Mouse (Mus musculus) embryonic fibroblast, embryonic 13.5 days (primary cell): Measurements from ENCODE around the gene Shcbp1l. TPM values are rescaled to one million over a fixed set of nuclear protein-coding genes. Genes with fewer than 3 reads are reported as not detected.
A peak's percentile ranks its signal among the peaks of the same experiment; 100 is the strongest.
"Not testable (repeated sequence)": the region's sequence is repeated elsewhere in the genome, so short reads cannot be mapped to it uniquely, and the experiment has no call there.

ENCODE experiments used
- H3K27ac ChIP-seq: 2 replicates; pipeline ENCODE4 v1.5.1; 2012; ENCODE audit warnings: low read length, control low read depth, inconsistent platforms; ENCODE audit not compliant: insufficient read depth
- H3K4me1 ChIP-seq: 2 replicates; pipeline ENCODE4 v1.6.1; 2011; ENCODE audit warnings: low read length; ENCODE audit not compliant: control insufficient read depth, insufficient read depth
- H3K4me3 ChIP-seq: 2 replicates; pipeline ENCODE4 v1.5.1; 2011; ENCODE audit warnings: mild to moderate bottlenecking, control low read depth, low read length; ENCODE audit not compliant: insufficient read depth
- CTCF ChIP-seq: IDR thresholded peaks from 2 replicates; pipeline ENCODE4 v1.5.1; 2011; ENCODE audit warnings: mild to moderate bottlenecking, control low read depth, low read length, moderate library complexity, borderline replicate concordance; ENCODE audit not compliant: insufficient read depth
- POLR2A ChIP-seq: IDR thresholded peaks from 2 replicates; pipeline ENCODE4 v1.6.1; 2011; ENCODE audit warnings: low read depth, mild to moderate bottlenecking, control low read depth, low read length, moderate library complexity
- polyA plus RNA-seq: library from polyadenylated mRNA; stranded (reverse); fragments of >200 nt; gene quantifications from 2 replicates; pipeline ENCODE4 v1.2.4, GENCODE M21; 2011; ENCODE audit warnings: low read depth; ENCODE audit not compliant: missing spikeins, insufficient read length

The Shcbp1l gene
- polyA plus RNA-seq: not detected in 2 replicates

GRCm38 (mm10) chr1:153424770-153425584 lies at the start of gene Shcbp1l:
TSS of gene Shcbp1l (plus strand) at chr1:153425162.
- no peak within 1 kb of the TSS for H3K27ac ChIP-seq
- peak within 1 kb of the TSS; percentile 53 for H3K4me3 ChIP-seq
- peaks cover 3% of the 10 kb centered on the region; the same call in 1 of the 2 replicates for H3K4me1 ChIP-seq
- peak; percentile 35; the same call in 1 of the 2 replicates for TF ChIP-seq POLR2A
- no peak for TF ChIP-seq CTCF

GRCm38 (mm10) chr1:153376446-153376845 lies 48.5 kb upstream of the Shcbp1l start:
- Histone ChIP-seq H3K4me1 (peaks cover 6% of the 10 kb centered on the region), H3K27ac (no peak overlapping the region), H3K4me3 (no peak overlapping the region)
- TF ChIP-seq POLR2A (no peak), CTCF (no peak)

- Histone ChIP-seq H3K4me1 (peaks cover 6% of the 10 kb centered on the region), H3K4me3 (no peak overlapping the region), H3K27ac (no peak overlapping the region)
- no peak for TF ChIP-seq POLR2A
- TF ChIP-seq CTCF: no peak
Observed at GRCm38 (mm10) chr1:153378587-153378986, 46.4 kb upstream of the Shcbp1l start.

GRCm38 (mm10) chr1:153379832-153380231 lies 45.1 kb upstream of the Shcbp1l start:
- Histone ChIP-seq H3K4me1 (peaks cover 6% of the 10 kb centered on the region), H3K27ac (no peak overlapping the region), H3K4me3 (no peak overlapping the region)
- TF ChIP-seq CTCF (no peak), POLR2A (no peak)

GRCm38 (mm10) chr1:153380746-153381282 lies 44.1 kb upstream of the Shcbp1l start:
- Histone ChIP-seq H3K4me1 (peaks cover 6% of the 10 kb centered on the region; the same call in 1 of the 2 replicates), H3K4me3 (no peak overlapping the region), H3K27ac (no peak overlapping the region)
- TF ChIP-seq CTCF (no peak), POLR2A (no peak)

- no peak for TF ChIP-seq CTCF
- TF ChIP-seq POLR2A: no peak
- no peak overlapping the region for H3K27ac ChIP-seq
- no peak overlapping the region for H3K4me3 ChIP-seq
- H3K4me1 ChIP-seq: peaks cover 3% of the 10 kb centered on the region; the same call in 1 of the 2 replicates
Observed at GRCm38 (mm10) chr1:153385081-153385480, 39.9 kb upstream of the Shcbp1l start.

- not testable (repeated sequence) for H3K4me1 ChIP-seq, H3K27ac ChIP-seq, H3K4me3 ChIP-seq
Observed at GRCm38 (mm10) chr1:153385661-153386060, 39.3 kb upstream of the Shcbp1l start.

- TF ChIP-seq POLR2A (no peak), CTCF (peak; percentile 73)
- Histone ChIP-seq H3K4me1 (no peaks in the 10 kb centered on the region), H3K27ac (no peak overlapping the region), H3K4me3 (no peak overlapping the region)
Observed at GRCm38 (mm10) chr1:153386271-153387069, 38.5 kb upstream of the Shcbp1l start.

- not testable (repeated sequence) for H3K27ac ChIP-seq, H3K4me3 ChIP-seq, H3K4me1 ChIP-seq
Observed at GRCm38 (mm10) chr1:153395706-153396105, 29.3 kb upstream of the Shcbp1l start.

- no peak overlapping the region for H3K4me3 ChIP-seq
- no peak overlapping the region for H3K27ac ChIP-seq
- TF ChIP-seq POLR2A (no peak), CTCF (peak; percentile 60)
- H3K4me1 ChIP-seq: no peaks in the 10 kb centered on the region
Observed at GRCm38 (mm10) chr1:153401765-153402164, 23.2 kb upstream of the Shcbp1l start.

- not testable (repeated sequence) for H3K27ac ChIP-seq, H3K4me3 ChIP-seq, H3K4me1 ChIP-seq
Observed at GRCm38 (mm10) chr1:153407641-153408040, 17.3 kb upstream of the Shcbp1l start.

GRCm38 (mm10) chr1:153408296-153408695 lies 16.7 kb upstream of the Shcbp1l start:
- not testable (repeated sequence) for H3K4me3 ChIP-seq, H3K4me1 ChIP-seq, H3K27ac ChIP-seq

GRCm38 (mm10) chr1:153410915-153411314 lies 14.0 kb upstream of the Shcbp1l start:
- not testable (repeated sequence) for H3K4me3 ChIP-seq, H3K4me1 ChIP-seq, H3K27ac ChIP-seq
